Mouse (Mus musculus): ENCODE measurements around the gene Trim21. TPM values are rescaled to one million over a fixed set of nuclear protein-coding genes. Genes with fewer than 3 reads are reported as not detected.
A peak's percentile ranks its signal among the peaks of the same experiment; 100 is the strongest.

The Trim21 gene
- total and polyA plus RNA-seq, 3 experiments = 5.4 to 23.2 (median 7.0) TPM

DNA sequence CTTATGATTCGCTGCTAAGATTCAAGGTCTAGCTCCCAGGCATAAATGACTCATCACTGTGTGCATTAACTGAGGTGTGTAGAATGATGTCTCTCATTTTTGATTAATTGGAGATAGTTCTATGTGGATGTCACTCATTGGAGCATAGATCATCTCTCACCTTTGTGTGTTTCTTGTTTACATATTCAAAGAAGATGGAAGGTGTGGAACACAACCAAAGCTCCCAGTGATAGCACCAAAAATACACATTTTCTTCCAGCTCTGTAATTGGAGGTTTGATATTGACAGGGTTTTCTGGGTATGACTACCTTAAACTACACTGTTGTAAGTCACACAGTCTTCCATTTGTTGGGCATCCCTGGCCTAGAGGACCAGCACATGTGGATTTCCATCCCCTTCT is 30.8 kb downstream of the Trim21 start, which contains the start of gene Olfr547:
Olfr547 (plus strand) TSS at position 301 of the 400 bp plus-strand sequence.
- Histone ChIP-seq H3K36me3 (replicated peaks) (no peaks in the 10 kb centered on the region), H3K27me3 (ENCODE audit: insufficient read depth, low read length) (peaks cover 3% of the 10 kb centered on the region; the same call in 1 of the 2 replicates), H3K4me3 (ENCODE audit: low read depth, low read length) (no peak within 1 kb of the TSS), H3K9me3 (replicated peaks) (no peaks in the 10 kb centered on the region), H3K4me1 (ENCODE audit: insufficient read depth, low read depth, low read length) (no peaks in the 10 kb centered on the region)
- ATAC-seq (ENCODE audit: extremely low read depth, insufficient number of reproducible peaks, low FRiP score, poor library complexity, severe bottlenecking) = no peak
- TF ChIP-seq TAL1 (conservative IDR thresholded peaks at IDR 0.05; ENCODE audit: low read depth, low read length) (no peak), GATA2 (IDR thresholded peaks at IDR 0.05; ENCODE audit: borderline replicate concordance, low read depth, low read length) (no peak)
- DNase-seq (ENCODE audit: low spot score) = no peak

DNA sequence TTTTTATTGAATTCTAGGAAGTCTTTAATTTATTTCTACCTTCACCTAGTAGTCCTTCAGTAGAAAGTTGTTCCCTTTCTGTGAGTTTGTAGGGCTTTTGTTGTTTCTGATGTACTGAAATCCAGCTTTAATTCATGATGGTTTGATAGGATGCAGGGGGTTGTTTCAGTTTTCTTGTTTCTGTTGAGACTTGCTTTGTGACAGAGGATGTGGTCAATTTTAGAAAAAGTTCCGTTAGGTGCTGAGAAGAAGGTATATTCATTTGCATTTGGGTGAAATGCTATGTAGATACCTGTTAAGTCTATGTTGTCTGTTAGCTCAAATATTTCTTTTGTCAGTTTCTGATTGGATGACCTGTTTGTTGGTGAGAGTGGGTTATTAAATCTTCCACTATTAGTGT is 36.2 kb downstream of the Trim21 start:
- TF ChIP-seq CTCF (IDR thresholded peaks at IDR 0.05; ENCODE audit: low read depth, low read length) = no peak
- no peak for DNase-seq (ENCODE audit: low spot score)
- peaks cover 6% of the 10 kb centered on the region; the same call in 1 of the 2 replicates for H3K27me3 ChIP-seq (ENCODE audit: insufficient read depth, low read length)
- no peaks in the 10 kb centered on the region for H3K36me3 ChIP-seq (replicated peaks)
- H3K4me1 ChIP-seq (ENCODE audit: insufficient read depth, low read depth, low read length) = no peaks in the 10 kb centered on the region
- no peak overlapping the region for H3K4me3 ChIP-seq (ENCODE audit: low read depth, low read length)
- ATAC-seq (ENCODE audit: extremely low read depth, insufficient number of reproducible peaks, low FRiP score, poor library complexity, severe bottlenecking) = no peak
- no peaks in the 10 kb centered on the region for H3K9me3 ChIP-seq (replicated peaks)

DNA sequence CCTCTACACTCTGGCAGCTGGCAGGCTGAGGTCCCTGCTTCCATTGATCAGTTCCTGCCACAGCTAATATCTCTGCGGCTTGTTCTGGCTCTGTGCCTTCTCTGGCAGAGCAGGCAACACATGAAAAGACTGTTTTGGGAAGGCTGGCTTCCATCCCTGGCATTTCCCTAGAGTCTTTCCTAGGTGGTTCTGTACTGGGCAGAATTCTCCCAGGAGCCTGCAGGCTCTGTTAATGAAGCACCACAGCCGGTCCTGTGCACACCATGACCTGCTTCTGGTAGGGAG is 48.3 kb downstream of the Trim21 start:
- DNase-seq (ENCODE audit: low spot score) (no peak), ATAC-seq (ENCODE audit: extremely low read depth, insufficient number of reproducible peaks, low FRiP score, poor library complexity, severe bottlenecking) (no peak)
- no peaks in the 10 kb centered on the region for H3K36me3 ChIP-seq (replicated peaks)
- no peaks in the 10 kb centered on the region for H3K9me3 ChIP-seq (replicated peaks)
- H3K4me1 ChIP-seq (ENCODE audit: insufficient read depth, low read depth, low read length) = peaks cover 15% of the 10 kb centered on the region
- no peak overlapping the region for H3K4me3 ChIP-seq (ENCODE audit: low read depth, low read length)
- peaks cover 12% of the 10 kb centered on the region for H3K27me3 ChIP-seq (ENCODE audit: insufficient read depth, low read length)
- TF ChIP-seq GATA2 (IDR thresholded peaks at IDR 0.05; ENCODE audit: borderline replicate concordance, low read depth, low read length) = no peak
- no peak for TF ChIP-seq CTCF (IDR thresholded peaks at IDR 0.05; ENCODE audit: low read depth, low read length)
- no peak for TF ChIP-seq GATA1 (IDR thresholded peaks at IDR 0.05; ENCODE audit: borderline replicate concordance, low read length)
- no peak for TF ChIP-seq POLR2AphosphoS5 (IDR thresholded peaks at IDR 0.05; ENCODE audit: insufficient replicate concordance, low read depth, low read length)
- TF ChIP-seq TAL1 (conservative IDR thresholded peaks at IDR 0.05; ENCODE audit: low read depth, low read length) = no peak

DNA sequence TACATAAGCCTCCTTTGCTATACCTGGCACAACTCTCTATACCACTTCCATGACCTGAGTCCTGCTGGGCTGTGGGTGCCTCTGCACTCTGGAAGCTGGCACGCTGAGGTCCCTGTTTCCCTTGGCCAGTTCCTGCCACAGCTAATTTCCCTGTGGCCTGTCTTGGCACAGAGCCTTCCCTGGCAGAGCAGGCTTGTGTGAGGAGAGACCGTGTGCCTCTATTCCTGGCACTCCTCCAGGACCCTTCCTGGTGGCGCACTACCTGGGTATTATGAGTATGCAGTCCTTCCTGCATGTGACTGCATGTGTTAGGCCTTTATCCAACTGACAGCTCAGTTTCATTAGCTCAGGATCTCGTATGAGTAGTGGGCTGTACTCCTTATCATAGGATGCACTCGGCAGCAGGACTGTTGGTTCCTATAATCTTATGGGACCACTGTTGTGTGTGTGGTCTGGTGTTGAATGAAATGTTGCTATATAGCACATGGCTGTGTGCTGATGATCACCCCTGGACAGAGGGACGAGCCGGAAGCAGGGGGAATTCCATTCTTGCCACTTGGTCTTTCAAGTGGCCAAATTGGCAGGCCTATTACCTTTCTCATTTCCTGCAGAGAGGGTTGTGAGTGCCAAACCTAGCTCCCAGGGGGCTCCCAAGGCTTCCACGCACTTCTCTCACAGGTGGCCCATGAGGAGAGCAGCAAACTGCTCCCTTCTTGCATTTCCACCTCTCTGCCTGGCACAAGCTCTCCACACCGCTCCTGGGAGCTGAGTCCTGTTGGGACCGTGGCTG is 48.8 kb downstream of the Trim21 start:
- no peaks in the 10 kb centered on the region for H3K36me3 ChIP-seq (replicated peaks)
- no peak overlapping the region for H3K4me3 ChIP-seq (ENCODE audit: low read depth, low read length)
- peaks cover 12% of the 10 kb centered on the region for H3K27me3 ChIP-seq (ENCODE audit: insufficient read depth, low read length)
- no peak for DNase-seq (ENCODE audit: low spot score)
- no peaks in the 10 kb centered on the region for H3K9me3 ChIP-seq (replicated peaks)
- no peak for ATAC-seq (ENCODE audit: extremely low read depth, insufficient number of reproducible peaks, low FRiP score, poor library complexity, severe bottlenecking)
- H3K4me1 ChIP-seq (ENCODE audit: insufficient read depth, low read depth, low read length) = peaks cover 15% of the 10 kb centered on the region
- TF ChIP-seq GATA2 (IDR thresholded peaks at IDR 0.05; ENCODE audit: borderline replicate concordance, low read depth, low read length) (no peak), POLR2AphosphoS5 (IDR thresholded peaks at IDR 0.05; ENCODE audit: insufficient replicate concordance, low read depth, low read length) (no peak), TAL1 (conservative IDR thresholded peaks at IDR 0.05; ENCODE audit: low read depth, low read length) (no peak), GATA1 (IDR thresholded peaks at IDR 0.05; ENCODE audit: borderline replicate concordance, low read length) (no peak), CTCF (IDR thresholded peaks at IDR 0.05; ENCODE audit: low read depth, low read length) (no peak)

DNA sequence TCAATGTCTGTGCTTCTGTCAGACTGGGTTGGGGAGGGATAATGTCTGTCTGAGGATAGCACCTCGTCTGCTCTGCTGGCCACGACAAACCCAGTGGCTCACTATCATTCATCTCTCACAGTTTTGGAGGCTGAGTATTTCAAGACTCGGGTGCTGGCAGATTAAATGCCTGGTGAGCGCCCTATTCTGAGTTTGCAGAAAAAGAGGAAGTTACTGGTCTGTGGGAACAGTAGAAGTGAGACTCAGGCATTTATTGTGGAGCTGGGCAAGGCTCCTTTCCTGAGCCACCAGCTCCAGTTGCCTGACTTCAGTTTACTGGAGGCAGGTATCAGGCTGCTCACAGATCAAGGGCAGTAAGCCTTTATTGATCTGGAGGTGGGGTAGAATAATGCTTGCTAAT is 51.1 kb downstream of the Trim21 start:
- TF ChIP-seq POLR2AphosphoS5 (IDR thresholded peaks at IDR 0.05; ENCODE audit: insufficient replicate concordance, low read depth, low read length) = no peak
- TF ChIP-seq GATA1 (IDR thresholded peaks at IDR 0.05; ENCODE audit: borderline replicate concordance, low read length) = no peak
- TF ChIP-seq TAL1 (conservative IDR thresholded peaks at IDR 0.05; ENCODE audit: low read depth, low read length) = no peak
- no peak for TF ChIP-seq GATA2 (IDR thresholded peaks at IDR 0.05; ENCODE audit: borderline replicate concordance, low read depth, low read length)
- no peak for TF ChIP-seq CTCF (IDR thresholded peaks at IDR 0.05; ENCODE audit: low read depth, low read length)
- Histone ChIP-seq H3K27me3 (ENCODE audit: insufficient read depth, low read length) (peaks cover 19% of the 10 kb centered on the region), H3K36me3 (replicated peaks) (no peaks in the 10 kb centered on the region), H3K4me3 (ENCODE audit: low read depth, low read length) (no peak overlapping the region), H3K9me3 (replicated peaks) (no peaks in the 10 kb centered on the region), H3K4me1 (ENCODE audit: insufficient read depth, low read depth, low read length) (peaks cover 15% of the 10 kb centered on the region)
- DNase-seq (ENCODE audit: low spot score) (no peak), ATAC-seq (ENCODE audit: extremely low read depth, insufficient number of reproducible peaks, low FRiP score, poor library complexity, severe bottlenecking) (no peak)

DNA sequence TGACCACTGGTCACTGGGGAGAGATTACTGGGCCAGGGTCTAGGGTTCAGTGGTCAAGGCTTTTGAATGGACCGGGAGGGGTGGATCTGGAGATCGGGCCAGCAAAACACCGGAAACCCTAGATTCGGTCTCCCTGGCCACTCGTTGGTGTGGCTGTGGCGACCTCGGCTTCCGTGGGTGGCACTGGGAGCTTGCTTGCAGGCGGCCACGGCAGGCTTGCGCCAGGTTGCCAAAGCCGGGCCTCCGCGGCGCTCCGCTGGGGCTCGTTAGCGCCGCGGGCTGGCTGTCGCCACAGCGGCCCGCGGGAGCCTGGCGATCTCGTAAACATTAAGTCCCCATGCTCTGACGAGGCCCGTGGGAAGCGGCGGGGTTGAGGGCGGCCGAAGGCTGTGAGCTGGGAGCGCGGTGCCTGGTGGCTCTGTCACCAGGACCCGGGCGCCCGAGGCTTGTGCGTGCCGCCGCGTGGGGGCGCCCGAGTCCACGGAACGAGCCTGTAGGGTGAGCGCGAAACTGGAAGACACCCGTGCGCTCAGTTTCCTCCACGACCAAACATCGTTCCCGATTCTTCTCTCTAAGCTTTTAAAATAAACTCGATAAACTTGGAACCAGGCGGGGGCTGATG is 52.4 kb downstream of the Trim21 start:
- H3K4me3 ChIP-seq (ENCODE audit: low read depth, low read length) = peak overlapping the region; percentile 53; the same call in 1 of the 2 replicates
- H3K36me3 ChIP-seq (replicated peaks) = no peaks in the 10 kb centered on the region
- ATAC-seq (ENCODE audit: extremely low read depth, insufficient number of reproducible peaks, low FRiP score, poor library complexity, severe bottlenecking) (no peak), DNase-seq (ENCODE audit: low spot score) (peak; percentile 61)
- peaks cover 15% of the 10 kb centered on the region for H3K4me1 ChIP-seq (ENCODE audit: insufficient read depth, low read depth, low read length)
- H3K9me3 ChIP-seq (replicated peaks) = no peaks in the 10 kb centered on the region
- TF ChIP-seq POLR2AphosphoS5 (IDR thresholded peaks at IDR 0.05; ENCODE audit: insufficient replicate concordance, low read depth, low read length) (no peak), CTCF (IDR thresholded peaks at IDR 0.05; ENCODE audit: low read depth, low read length) (peak; percentile 49; the same call in 1 of the 2 replicates)
- H3K27me3 ChIP-seq (ENCODE audit: insufficient read depth, low read length) = peaks cover 21% of the 10 kb centered on the region
